Mouse (Mus musculus) spleen, embryonic (tissue): ENCODE data around the gene Hrg.
"Not testable (repeated sequence)": the region's sequence is repeated elsewhere in the genome, so short reads cannot be mapped to it uniquely, and the experiment has no call there.

Experiments
- CTCF ChIA-PET: fragments of 350-600 bp; sonication (Branson Sonifier 250); formaldehyde crosslinking; loops from one replicate; lab custom pipeline; 2022; lab: Charles Lee

The Hrg gene

DNA sequence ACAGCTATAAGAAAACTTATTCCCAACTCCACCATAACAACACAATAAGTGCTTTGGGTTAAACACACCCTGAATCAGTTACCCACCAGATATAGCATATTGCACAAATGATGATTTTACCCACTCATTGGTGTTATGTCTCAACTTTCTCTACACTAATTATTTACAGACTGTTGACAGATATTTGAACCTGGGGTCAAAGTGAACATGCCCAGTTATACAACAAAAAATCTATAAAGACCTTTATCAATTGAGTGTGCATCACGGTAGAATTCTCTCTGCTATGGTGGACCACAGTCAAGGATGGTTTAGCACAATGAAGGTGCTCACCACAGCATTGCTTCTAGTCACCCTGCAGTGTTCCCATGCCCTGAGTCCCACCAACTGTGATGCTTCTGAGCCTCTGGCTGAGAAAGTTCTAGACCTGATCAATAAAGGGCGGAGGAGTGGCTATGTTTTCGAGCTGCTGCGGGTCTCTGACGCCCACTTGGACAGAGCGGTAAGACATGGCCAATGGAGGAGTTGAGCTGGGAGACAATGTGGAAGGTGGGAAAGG, at the start of gene Hrg:
Hrg (plus strand) TSS at position 233 of the 556 bp plus-strand sequence.
- CTCF ChIA-PET: no interaction called here

DNA sequence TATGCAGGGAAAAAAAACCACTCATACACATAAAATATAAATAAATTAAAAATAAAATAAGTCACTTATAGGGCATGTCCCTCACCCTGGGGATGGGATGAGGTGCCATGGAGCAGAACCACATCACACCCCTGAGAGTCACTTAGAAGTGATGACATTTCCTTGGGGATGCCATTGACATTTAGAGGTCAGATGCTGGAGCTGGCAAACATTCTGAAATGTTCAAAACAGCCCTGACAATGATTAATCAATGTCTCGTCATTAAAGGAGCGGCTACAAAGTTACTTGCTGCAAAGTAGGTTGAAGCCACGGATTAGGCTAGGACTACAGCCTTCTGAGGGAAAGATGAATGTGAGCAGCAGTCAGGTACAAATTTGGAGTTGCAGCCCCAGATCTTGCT, 49.5 kb upstream of the Hrg start:
- CTCF ChIA-PET: no interaction called here

DNA sequence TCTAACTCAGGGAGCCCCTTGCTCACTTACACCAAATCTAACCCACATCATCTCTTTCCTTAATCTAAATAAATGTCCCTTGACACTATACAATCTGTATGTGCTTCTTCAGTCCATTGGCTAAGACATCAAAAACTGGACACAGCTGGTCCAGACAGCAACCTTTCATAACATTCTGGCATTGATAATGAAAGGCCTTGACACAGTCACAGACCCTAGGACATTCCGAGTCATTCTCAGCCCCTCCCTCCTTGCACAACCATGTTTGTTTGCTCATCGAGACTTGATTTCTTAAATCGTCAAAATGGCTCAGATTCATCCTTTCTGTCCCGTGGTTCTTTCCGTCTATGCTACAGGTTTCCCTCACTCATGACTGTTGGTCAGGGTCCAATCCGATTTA, 41.6 kb upstream of the Hrg start:
- CTCF ChIA-PET: no interaction called here

DNA sequence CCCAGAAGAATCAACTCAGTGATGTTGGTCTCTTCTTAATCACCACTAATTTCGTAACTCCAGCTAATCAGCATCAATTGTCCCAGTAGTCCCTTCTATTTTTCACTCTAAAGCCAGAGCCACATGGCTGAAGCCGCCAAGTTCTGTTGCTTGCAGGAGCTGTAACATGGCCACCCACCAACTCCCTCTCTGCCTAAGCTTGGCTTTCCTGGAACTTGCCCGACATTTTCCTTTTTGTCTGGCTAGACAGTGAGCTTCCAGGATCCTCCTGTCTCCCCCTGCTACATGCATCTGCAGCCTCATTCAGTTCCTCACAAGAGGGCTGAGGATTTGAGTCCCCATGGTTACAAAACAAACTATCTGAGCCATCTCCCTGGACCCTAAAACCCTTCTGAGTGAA, 38.9 kb upstream of the Hrg start:
- CTCF ChIA-PET: no interaction called here

DNA sequence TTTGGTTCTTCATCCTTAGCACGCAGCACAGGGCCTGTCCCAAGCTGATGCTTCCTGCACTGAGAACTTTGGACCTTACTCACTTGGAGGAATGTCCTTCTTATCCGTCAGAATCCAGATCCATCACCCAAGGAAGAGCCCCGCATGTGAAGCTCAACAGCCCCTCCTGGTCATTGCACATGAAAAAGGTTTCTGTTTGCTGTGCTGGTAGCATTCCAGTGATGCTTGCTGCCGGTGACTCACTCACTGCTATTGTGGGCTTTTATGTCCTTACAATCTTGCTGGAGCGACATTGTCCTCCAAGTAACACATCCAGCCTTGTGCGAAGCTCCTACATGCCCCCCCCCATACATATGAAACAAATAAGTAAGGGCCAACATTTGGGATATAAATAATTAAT, 38.0 kb upstream of the Hrg start:
- CTCF ChIA-PET: no interaction called here

DNA sequence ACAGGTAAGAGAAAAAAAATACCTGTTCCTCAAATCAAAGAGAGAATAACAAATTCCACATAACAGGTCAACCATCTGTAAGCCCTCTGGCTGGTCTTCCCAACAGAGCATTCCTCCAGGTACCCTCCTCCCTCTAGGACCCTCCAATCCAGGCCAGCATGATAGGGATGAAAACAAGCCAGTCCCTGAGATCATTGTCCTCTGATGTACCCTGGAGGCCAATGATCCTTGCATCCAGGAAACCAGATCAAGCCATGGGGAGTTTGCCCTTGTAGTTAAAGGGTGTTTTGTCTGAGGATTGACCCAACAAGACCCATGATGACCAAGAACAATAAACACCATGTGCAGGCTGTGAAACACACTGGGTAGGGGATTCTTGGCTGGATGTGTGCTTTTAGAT, 36.6 kb upstream of the Hrg start:
- CTCF ChIA-PET: no interaction called here

DNA sequence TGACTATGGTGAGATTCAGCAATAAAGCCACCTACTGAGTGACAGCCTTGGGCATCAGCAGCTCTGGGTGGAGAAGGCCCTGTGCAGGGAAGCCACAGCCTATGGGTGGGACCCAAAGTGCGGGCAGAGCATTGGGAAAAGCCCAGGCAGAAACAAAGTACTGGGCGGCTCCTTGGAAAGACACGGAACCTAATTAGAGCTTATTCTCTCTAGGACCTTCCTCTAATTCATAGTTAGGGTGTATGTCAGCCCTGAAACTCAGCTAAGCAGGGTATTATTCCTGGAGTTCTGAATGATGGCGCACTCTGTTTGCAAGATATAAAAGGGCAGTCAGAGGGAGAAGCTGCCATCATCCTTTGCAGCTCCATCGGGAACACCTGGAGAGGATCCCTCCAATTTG, 32.8 kb upstream of the Hrg start, which contains the start of gene Fetub:
Fetub (plus strand) TSS at position 301 of the 400 bp plus-strand sequence.
- CTCF ChIA-PET: no interaction called here

DNA sequence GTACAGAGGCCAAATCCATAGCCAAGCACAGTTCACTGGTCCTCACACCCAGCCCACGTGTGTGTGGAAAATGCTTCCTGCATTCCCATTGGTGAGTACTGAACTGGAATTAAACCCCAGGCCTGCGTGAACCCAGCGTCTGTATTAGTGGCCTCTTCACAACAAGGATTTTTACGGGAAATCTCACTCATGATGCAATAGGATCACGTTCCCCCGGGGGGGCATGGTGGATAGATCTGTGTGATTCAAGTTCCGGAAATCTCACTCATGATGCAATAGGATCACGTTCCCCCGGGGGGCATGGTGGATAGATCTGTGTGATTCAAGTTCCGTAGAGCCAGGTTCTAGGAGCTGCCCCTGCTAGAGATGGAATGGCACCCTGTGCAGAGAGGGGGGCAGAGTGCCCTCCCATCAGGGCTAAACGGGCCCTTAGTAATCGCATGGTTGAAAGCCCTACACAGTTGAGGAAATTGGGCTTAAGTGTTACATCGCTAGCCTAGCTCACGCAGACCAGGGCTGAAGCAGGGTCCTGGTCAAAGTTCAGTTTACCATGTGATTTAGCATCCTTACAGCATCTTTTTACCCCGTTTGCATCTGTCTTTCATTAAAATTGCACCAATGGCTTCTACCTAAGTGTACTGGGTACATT, 32.1 kb upstream of the Hrg start:
- CTCF ChIA-PET: no interaction called here

DNA sequence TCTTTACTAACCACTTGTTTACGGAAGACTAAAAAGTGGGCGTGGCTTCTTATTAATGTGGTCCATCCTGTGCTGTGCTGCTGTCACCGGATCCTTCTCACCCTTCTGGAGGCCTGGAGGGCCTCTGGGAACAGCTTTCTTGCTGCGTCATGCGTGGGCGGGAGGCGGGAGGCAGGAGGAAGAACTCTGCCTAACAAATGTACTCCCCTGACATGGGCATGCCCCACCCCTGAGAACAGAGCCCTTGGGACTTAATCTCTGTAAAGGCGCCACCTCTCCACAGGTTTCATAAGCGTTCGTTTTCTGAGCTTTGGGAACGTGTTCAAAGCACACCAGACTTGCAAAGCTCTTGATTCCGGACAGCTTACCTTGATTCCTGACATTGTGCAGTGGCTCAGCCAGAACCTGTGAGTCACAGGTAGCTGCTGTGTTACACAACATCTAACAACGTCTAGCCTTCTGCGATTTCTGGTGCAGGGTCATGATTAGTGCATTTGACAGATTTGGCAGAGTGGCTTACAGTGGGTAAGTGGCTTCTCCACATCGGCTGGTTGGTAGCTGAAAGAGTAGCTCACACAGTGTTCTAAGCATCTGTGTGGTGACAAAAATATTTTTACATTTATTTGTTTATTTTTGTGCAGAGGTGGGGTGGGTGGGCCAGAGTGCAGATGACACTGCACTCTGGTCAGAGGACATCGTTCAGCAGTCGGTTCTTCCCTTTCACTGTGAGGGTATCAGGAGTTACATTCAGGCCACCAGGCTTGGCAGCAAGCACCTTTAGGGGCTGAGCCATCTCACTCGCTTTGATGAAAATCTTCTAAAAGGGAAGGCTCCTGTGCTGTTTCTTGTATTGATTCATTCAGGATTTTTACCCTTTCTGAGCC, 30.7 kb upstream of the Hrg start:
- CTCF ChIA-PET: no interaction called here

DNA sequence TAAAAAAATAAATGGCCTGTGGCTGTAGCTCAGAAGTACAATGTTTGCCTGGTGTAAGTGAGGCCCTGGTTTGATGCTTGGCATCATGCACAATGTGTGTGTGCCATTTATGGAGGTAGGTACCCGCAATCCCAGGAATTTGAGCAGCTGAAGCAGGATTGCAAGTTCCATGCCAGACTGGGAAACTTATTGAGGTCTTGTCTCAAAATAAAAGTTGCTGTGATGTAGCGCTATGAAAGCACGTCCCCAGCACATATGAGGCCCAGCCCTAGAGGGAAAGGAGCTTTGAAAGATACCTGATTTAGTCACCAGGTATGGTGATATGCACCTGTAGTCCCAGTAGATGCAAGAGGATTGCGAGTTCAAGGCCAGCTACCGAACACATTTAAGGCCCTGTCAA, 29.1 kb upstream of the Hrg start:
- CTCF ChIA-PET: no interaction called here

DNA sequence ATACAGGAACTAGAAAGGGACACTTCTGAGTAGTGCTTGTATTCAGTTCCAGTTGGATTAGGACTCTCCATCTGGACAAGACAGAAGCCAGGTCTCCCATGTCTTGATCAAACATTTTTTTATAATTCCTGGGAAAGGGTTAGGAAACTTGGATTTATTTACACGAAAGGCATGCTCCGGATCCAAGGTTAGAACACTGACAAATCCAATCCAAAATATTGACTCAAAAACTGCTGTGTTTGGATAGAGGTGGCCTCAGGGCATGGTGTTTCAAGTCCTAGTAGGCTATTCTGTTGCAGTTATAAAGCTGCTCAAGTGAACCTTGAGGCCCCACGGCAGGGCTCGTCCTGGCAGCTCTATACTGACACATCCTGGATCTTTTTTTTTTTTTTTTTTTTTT, 28.4 kb upstream of the Hrg start:
- CTCF ChIA-PET: no interaction called here

DNA sequence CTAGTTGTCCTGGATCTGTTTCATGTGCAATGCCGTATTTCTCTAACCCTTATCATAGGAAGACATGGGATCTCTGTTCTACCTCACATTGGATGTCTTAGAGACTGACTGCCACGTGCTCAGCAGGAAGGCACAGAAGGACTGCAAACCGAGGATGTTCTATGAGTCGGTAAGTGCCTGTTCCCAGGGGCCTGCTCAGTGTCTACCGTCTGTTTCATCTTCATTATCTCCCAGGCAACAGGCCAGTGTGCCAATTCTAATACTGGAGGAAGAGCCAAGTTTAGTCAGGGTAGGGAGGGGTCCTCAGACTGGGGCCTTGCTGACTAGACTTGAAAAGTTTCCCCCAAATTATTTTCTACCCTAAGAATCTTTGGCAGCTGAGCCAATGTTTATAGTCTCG, 21.3 kb upstream of the Hrg start:
- CTCF ChIA-PET: no interaction called here

DNA sequence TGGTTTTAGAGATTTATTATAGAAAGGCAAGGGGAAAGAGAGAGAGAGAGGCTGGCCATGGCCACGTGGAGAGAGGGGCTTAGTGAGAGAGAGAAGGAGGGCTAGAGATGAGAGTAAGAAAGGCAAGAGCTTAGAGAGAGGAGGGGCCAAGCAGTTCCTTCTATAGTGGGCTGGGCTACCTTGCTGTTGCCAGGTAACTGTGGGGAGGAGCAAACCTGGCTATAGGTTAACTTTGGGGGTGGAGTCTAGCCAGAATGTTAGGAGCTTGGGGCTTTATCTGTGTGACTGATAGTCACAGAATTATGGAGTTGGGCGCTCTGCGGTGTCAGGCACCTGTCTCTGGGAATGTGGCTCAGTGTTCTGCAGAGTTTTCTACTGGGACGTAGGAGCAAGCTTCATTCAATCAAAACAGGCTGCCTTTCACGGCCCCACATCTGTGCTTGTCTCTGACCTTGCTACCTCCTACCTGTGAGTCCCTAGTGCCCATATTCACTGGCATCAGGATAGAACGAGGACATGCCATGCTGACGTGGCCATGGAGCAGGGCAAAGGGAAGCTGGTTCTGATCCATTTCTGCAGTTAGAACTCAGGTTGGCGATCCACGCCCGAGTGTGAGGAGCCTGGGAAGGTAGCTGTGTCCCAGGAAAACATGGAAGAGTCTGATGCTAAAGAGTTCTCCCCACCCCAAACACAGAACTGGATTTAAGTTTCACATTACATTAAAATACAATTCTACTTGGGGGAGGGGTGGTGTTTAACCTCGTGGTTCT, 19.3 kb upstream of the Hrg start:
- CTCF ChIA-PET: no interaction called here

DNA sequence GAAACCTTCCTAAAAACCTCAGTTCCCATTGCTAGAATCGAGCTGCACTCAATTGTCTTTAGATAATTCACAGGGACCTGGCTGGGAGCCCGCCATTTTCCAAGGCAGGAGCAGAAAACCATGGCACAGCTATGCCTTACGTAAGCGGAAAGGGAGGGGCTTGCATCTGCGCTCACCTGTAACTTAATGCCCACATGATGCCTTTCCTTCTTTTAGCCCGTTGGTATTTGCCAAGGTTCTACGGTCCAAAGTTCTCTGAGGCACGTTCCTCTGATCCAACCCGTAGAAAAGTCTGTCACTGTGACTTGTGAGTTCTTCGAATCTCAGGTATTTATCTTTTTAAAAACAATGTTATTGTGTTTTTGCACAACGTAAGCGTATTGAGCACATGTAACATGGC, 13.2 kb upstream of the Hrg start:
- CTCF ChIA-PET: no interaction called here

DNA sequence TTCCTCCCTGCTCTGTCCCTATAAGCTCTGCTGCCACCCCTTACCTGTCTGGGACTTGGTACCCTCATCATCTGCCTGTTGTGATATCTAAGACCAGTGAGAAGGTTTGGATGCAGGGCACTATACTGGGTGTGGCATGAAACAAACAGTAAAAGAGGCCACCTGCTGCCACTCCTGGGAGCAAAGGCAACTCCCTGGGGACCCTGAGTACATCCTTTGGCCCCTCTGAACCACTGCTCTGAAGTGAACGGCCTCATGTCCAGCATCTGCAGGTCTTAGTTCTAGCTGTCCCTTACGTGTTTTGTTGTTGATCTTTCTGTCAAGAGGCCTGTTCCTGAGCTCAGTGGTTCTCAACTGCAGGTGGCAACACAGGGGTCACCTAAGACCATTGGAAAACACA, 12.3 kb upstream of the Hrg start:
- CTCF ChIA-PET: no interaction called here

DNA sequence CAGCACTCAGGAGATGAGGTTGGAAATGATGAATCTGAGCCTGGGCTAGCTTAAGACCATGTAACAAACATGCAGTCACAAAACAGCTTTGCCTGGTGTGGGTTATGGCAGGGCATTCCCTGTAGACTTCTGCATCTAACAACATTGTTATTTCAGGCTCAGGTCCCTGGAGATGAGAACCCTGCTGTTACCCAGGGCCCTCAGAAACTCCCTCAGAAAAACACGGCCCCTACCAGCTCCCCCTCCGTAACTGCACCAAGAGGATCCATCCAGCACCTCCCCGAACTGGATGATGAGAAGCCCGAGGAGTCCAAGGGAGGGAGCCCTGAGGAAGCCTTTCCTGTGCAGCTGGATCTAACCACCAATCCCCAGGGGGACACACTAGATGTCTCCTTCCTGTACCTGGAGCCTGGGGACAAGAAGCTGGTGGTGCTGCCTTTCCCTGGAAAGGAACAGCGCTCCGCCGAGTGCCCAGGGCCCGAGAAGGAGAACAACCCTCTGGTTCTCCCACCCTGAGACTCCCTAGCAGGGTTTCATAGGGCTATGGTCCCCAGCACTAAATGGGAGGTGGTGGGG, 11.7 kb upstream of the Hrg start:
- CTCF ChIA-PET: no interaction called here

DNA sequence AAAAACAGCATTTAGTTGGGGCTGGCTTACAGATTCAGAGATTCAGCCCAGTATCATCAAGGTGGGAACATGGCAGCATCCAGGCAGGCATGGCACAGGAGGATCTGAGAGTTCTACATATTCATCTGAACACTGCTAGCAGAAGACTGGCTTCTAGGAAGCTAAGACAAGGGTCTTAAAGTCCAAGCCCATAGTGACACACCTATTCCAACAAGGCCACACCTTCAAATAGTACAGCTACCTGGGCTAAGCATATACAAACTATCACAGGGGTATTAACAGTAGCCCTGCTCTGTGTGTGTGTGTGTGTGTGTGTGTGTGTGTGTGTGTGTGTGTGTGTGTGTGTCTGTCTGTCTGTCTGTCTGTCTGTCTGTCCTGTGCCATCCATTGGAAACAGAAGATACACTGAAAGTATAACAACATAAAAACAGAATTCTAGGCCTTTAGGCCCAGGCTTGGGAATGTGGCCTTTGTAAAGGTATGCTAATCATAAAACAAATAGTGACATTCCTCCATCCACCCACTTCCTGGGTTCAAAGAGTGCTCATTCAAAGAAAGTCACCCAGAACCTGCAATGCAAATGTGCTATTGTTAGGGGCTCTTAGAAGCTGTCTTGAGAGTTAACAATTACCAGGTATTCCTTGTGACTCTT, 8.9 kb upstream of the Hrg start:
- CTCF ChIA-PET: not testable (repeated sequence)

DNA sequence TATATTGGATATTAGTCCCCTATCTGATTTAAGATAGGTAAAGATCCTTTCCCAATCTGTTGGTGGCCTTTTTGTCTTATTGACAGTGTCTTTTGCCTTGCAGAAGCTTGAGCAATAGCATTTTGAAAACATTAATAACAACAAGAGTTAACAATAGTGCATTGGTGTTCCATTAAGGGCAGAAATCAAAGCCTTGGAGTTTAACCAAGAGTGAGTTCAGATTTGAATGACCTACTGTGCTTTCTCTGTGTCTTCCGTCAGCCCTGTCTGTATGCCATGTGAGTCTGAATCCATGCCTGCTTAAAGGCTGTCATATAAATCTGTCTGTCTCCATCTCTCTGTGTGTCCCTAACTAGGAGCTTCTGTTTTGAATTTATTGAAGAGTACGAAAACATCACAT, 3.5 kb upstream of the Hrg start:
- CTCF ChIA-PET: no interaction called here

DNA sequence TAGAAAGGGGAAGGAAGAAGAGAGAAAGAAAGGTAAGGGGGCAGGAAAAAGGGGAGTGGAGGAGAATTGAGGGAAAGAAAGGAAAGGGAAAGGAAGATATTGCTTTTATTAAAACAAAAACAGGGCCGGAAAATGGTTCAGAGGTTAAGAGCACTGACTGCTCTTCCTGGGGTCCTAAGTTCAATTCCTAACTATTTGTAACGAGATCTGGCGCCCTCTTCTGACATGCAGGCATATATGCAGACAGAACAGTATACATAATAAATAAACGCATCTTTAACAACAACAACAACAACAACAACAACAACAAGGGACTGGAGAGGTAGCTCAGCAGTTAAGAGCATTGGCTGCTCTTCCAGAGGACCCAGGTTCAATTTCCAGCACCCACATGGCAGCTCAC, 2.2 kb downstream of the Hrg start:
- CTCF ChIA-PET: no interaction called here

DNA sequence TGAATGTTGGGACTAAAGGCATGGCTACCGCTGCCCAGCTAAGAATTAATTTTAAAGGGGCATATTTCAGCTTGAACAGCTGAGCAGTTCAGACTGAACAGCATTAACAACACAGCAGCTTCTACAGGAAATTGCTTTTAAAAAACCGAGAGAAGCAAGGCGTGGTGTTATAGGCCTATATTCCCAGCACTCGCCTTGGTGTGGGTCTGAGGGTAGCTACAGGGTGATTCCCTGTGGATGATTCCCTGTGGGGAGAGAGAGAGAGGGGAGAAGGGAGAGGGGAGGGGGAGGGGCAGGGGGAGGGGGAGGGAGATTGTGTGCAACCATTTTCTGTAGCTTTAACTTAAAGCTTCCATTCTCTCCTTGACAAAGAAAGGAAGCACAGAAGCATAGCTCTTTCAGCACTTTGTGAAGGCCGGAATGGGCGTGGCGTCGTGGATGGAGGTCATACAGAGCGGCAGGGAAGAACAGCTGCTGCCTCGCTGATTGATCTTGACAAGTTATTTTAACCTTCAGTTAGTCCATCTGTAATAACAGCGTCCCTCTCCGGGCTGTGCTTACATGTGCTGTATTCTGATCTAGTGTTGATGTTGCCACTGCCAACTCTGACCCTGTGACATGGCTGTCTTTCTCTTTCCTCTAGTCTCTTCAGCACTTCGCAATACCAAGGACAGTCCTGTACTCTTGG, 4.7 kb downstream of the Hrg start:
- CTCF ChIA-PET: interaction anchor here (0.6 kb wide), 1 partner anchor 223 kb away, joined by 3 read pairs; no protein-coding TSS in a partner anchor

DNA sequence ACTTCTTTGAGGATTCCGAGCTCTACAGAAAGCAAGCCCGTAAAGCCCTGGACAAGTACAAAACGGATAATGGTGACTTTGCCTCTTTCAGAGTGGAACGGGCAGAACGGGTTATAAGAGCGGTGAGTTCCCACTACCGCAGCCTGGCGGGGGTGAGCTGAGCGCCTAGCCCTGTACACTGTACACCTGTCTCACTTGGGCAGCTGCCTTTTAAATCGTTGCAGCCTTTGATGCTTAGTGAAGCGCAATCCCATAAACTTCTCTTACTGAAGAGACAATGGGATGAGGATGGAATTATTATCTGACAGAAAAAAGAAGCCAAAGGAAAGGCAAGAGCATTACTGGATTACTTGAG, 5.2 kb downstream of the Hrg start:
- CTCF ChIA-PET: interaction anchor here (0.6 kb wide), 1 partner anchor 223 kb away, joined by 3 read pairs; no protein-coding TSS in a partner anchor
